Mouse (Mus musculus): ENCODE data around the gene Mafb. TPM values are rescaled to one million over a fixed set of nuclear protein-coding genes. Genes with fewer than 3 reads are reported as not detected.

Gene Mafb
- total and polyA plus RNA-seq, 2 experiments, result 6.3 to 22.3 TPM

- no peaks in the 10 kb centered on the region for H3K36me3 ChIP-seq (ENCODE audit: control insufficient read depth, insufficient read depth, low read length)
Measured at GRCm38 (mm10) chr2:160353581-160353980, 13.3 kb downstream of the Mafb start.

GRCm38 (mm10) chr2:160351038-160351574 lies 15.8 kb downstream of the Mafb start:
- no peaks in the 10 kb centered on the region for H3K79me2 ChIP-seq (ENCODE audit: control insufficient read depth, insufficient read depth, low read length)
- peak; percentile 92 for DNase-seq (ENCODE audit: extremely low read depth, low read depth, low spot score)
- H3K4me1 ChIP-seq (ENCODE audit: control insufficient read depth, insufficient read depth, low read length), result peaks cover 34% of the 10 kb centered on the region
- peak overlapping the region; percentile 64 for H3K9ac ChIP-seq (ENCODE audit: low read depth, low read length)
- no peak overlapping the region for H3K4me3 ChIP-seq (ENCODE audit: insufficient read depth, low read depth, low read length)
- H3K27me3 ChIP-seq (ENCODE audit: control insufficient read depth, insufficient read depth, low read length), result no peaks in the 10 kb centered on the region
- 19% methylated on average over 8 of the region's 8 CpGs for WGBS
- no peaks in the 10 kb centered on the region for H3K36me3 ChIP-seq (ENCODE audit: control insufficient read depth, insufficient read depth, low read length)
- H3K27ac ChIP-seq (replicated peaks; ENCODE audit: insufficient read depth, low read depth, low read length), result peak overlapping the region; percentile 95
- TF ChIP-seq CTCF (IDR thresholded peaks at IDR 0.05; ENCODE audit: low read depth, low read length) (no peak), POLR2A (IDR thresholded peaks at IDR 0.05; ENCODE audit: extremely low read depth, insufficient read depth, low read length) (0 out of 2 replicates have a peak, but pooled peaks have one; percentile 13)

More at GRCm38 (mm10) chr2:160353581-160353980, 13.3 kb downstream of the Mafb start:
- H3K4me1 ChIP-seq (ENCODE audit: control insufficient read depth, insufficient read depth, low read length), result peaks cover 26% of the 10 kb centered on the region
- no peak overlapping the region; the same call in 1 of the 2 replicates for H3K27ac ChIP-seq (replicated peaks; ENCODE audit: insufficient read depth, low read depth, low read length)
- TF ChIP-seq CTCF (IDR thresholded peaks at IDR 0.05; ENCODE audit: low read depth, low read length) (no peak), POLR2A (IDR thresholded peaks at IDR 0.05; ENCODE audit: extremely low read depth, insufficient read depth, low read length) (no peak)
- no peaks in the 10 kb centered on the region for H3K79me2 ChIP-seq (ENCODE audit: control insufficient read depth, insufficient read depth, low read length)
- WGBS, result 38% methylated on average over 2 of the region's 2 CpGs
- H3K4me3 ChIP-seq (ENCODE audit: insufficient read depth, low read depth, low read length), result no peak overlapping the region
- no peaks in the 10 kb centered on the region for H3K27me3 ChIP-seq (ENCODE audit: control insufficient read depth, insufficient read depth, low read length)
- no peak overlapping the region for H3K9ac ChIP-seq (ENCODE audit: low read depth, low read length)
- peak; percentile 31 for DNase-seq (ENCODE audit: extremely low read depth, low read depth, low spot score)

DNA sequence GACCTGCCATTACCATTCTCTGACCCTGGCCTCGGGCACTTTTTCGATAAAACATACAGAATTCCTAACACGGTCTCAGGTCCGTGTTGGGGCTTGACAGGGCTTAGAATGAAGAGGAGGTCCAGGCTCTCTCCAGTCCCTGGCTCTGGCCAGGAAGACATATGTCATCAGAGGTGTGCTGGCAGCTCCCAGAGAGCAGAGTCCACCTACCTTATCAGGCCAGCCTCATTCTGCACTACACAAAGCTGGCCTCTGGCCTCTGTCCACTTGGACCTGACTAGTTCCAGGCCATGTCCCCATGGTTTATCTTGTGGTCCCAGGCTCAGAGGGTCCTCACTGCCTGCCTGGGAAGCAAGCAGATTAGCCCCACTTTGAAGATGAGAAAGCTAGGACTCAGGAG lies 17.3 kb downstream of the Mafb start:
- peaks cover 34% of the 10 kb centered on the region for H3K4me1 ChIP-seq (ENCODE audit: control insufficient read depth, insufficient read depth, low read length)

GRCm38 (mm10) chr2:160348796-160349195 lies 18.1 kb downstream of the Mafb start:
- H3K27ac ChIP-seq (replicated peaks; ENCODE audit: insufficient read depth, low read depth, low read length), result peak overlapping the region; percentile 86
- WGBS, result 31% methylated on average over 7 of the region's 7 CpGs
- H3K4me1 ChIP-seq (ENCODE audit: control insufficient read depth, insufficient read depth, low read length), result peaks cover 32% of the 10 kb centered on the region
- H3K9ac ChIP-seq (ENCODE audit: low read depth, low read length), result peak overlapping the region; percentile 23; the same call in 1 of the 2 replicates
- TF ChIP-seq POLR2A (IDR thresholded peaks at IDR 0.05; ENCODE audit: extremely low read depth, insufficient read depth, low read length), result no peak
- DNase-seq (ENCODE audit: extremely low read depth, low read depth, low spot score), result peak; percentile 63
- H3K27me3 ChIP-seq (ENCODE audit: control insufficient read depth, insufficient read depth, low read length), result no peaks in the 10 kb centered on the region
- no peak overlapping the region for H3K4me3 ChIP-seq (ENCODE audit: insufficient read depth, low read depth, low read length)
- no peaks in the 10 kb centered on the region for H3K36me3 ChIP-seq (ENCODE audit: control insufficient read depth, insufficient read depth, low read length)
- H3K79me2 ChIP-seq (ENCODE audit: control insufficient read depth, insufficient read depth, low read length), result no peaks in the 10 kb centered on the region

More for the DNA sequence above, 17.3 kb downstream of the Mafb start:
- H3K27me3 ChIP-seq (ENCODE audit: control insufficient read depth, insufficient read depth, low read length), result no peaks in the 10 kb centered on the region
- H3K4me3 ChIP-seq (ENCODE audit: insufficient read depth, low read depth, low read length), result no peak overlapping the region
- peak overlapping the region; percentile 30; the same call in 1 of the 2 replicates for H3K9ac ChIP-seq (ENCODE audit: low read depth, low read length)
- peak; percentile 98 for DNase-seq (ENCODE audit: extremely low read depth, low read depth, low spot score)
- 27% methylated on average over 4 of the region's 4 CpGs for WGBS
- H3K79me2 ChIP-seq (ENCODE audit: control insufficient read depth, insufficient read depth, low read length), result no peaks in the 10 kb centered on the region
- peak overlapping the region; percentile 86 for H3K27ac ChIP-seq (replicated peaks; ENCODE audit: insufficient read depth, low read depth, low read length)
- no peak for TF ChIP-seq POLR2A (IDR thresholded peaks at IDR 0.05; ENCODE audit: extremely low read depth, insufficient read depth, low read length)
- TF ChIP-seq CTCF (IDR thresholded peaks at IDR 0.05; ENCODE audit: low read depth, low read length), result no peak
- no peaks in the 10 kb centered on the region for H3K36me3 ChIP-seq (ENCODE audit: control insufficient read depth, insufficient read depth, low read length)

- Histone ChIP-seq H3K4me3 (ENCODE audit: insufficient read depth, low read depth, low read length) (no peak overlapping the region), H3K27me3 (ENCODE audit: control insufficient read depth, insufficient read depth, low read length) (no peaks in the 10 kb centered on the region), H3K9ac (ENCODE audit: low read depth, low read length) (no peak overlapping the region), H3K79me2 (ENCODE audit: control insufficient read depth, insufficient read depth, low read length) (no peaks in the 10 kb centered on the region), H3K27ac (replicated peaks; ENCODE audit: insufficient read depth, low read depth, low read length) (peak overlapping the region; percentile 86), H3K36me3 (ENCODE audit: control insufficient read depth, insufficient read depth, low read length) (no peaks in the 10 kb centered on the region), H3K4me1 (ENCODE audit: control insufficient read depth, insufficient read depth, low read length) (peaks cover 27% of the 10 kb centered on the region)
- peak; percentile 83 for DNase-seq (ENCODE audit: extremely low read depth, low read depth, low spot score)
- 39% methylated on average over 4 of the region's 4 CpGs for WGBS
- TF ChIP-seq POLR2A (IDR thresholded peaks at IDR 0.05; ENCODE audit: extremely low read depth, insufficient read depth, low read length), result no peak
- no peak for TF ChIP-seq CTCF (IDR thresholded peaks at IDR 0.05; ENCODE audit: low read depth, low read length)
Measured at GRCm38 (mm10) chr2:160348072-160348604, 18.7 kb downstream of the Mafb start.

- TF ChIP-seq CTCF (IDR thresholded peaks at IDR 0.05; ENCODE audit: low read depth, low read length) (no peak), POLR2A (IDR thresholded peaks at IDR 0.05; ENCODE audit: extremely low read depth, insufficient read depth, low read length) (no peak)
- no peak overlapping the region for H3K27ac ChIP-seq (replicated peaks; ENCODE audit: insufficient read depth, low read depth, low read length)
- no peak overlapping the region for H3K4me3 ChIP-seq (ENCODE audit: insufficient read depth, low read depth, low read length)
- H3K79me2 ChIP-seq (ENCODE audit: control insufficient read depth, insufficient read depth, low read length), result no peaks in the 10 kb centered on the region
- no peaks in the 10 kb centered on the region for H3K27me3 ChIP-seq (ENCODE audit: control insufficient read depth, insufficient read depth, low read length)
- no peak overlapping the region for H3K9ac ChIP-seq (ENCODE audit: low read depth, low read length)
- H3K36me3 ChIP-seq (ENCODE audit: control insufficient read depth, insufficient read depth, low read length), result no peaks in the 10 kb centered on the region
- no peak for DNase-seq (ENCODE audit: extremely low read depth, low read depth, low spot score)
- peaks cover 20% of the 10 kb centered on the region for H3K4me1 ChIP-seq (ENCODE audit: control insufficient read depth, insufficient read depth, low read length)
Measured at GRCm38 (mm10) chr2:160345644-160346043, 21.2 kb downstream of the Mafb start.
